Mouse (Mus musculus) ovary, postnatal 36 days (tissue): ENCODE data around the gene Scaper.

Experiments
- DNase-seq: peaks from one replicate; pipeline ENCODE4 v3.0.0; 2022; ENCODE audit warnings: low spot score, mixed read lengths

Scaper gene

DNA sequence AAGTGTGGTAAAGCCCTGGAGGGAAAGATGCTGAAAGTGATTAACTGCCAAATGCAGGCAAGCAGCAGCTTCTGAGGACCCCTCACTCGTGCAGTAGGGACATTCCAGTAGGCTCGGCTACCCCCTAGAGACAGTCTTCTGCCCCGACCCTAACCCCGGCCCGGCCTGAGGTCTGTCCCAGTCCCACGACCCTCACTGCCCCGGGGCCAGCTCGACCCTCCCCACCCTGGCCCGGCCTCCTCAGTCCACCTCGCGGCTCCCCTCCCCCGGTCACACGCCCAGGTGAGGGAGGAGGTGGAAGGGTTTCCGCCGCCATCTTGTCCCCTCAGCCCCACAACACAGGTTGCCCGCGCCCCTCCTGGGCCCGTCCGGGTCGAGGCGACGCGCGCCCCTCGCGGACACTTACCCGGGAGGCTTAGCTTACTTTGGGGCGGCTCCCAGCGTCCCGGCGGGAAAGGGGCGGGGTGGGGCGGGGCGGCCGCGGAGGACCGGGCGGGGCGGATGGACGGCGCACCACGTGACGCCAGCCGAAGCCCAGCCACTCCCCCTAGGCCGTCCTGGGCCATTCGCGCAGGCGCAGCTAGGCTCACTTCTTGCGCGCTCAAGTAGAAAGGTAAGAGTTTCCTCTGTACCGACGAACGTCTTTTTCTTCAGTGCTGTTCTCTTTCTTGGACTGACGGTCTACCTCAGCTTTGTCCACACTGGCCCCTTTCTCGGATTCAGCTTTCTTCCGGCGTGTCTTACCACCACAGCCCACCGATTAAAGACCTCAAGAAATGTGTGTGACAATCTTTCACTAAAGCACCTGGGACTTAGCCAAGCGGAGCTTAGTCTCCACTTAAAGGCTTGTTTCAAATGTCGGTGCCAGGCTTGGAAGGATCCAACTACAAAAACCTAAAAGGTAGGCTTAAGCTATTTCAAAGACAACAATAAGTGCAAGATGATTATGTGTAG is at the start of gene Scaper:
Gene Scaper, minus strand, starts transcription at position 456 of the 954 bp plus-strand sequence.
- peak; percentile 88 for DNase-seq

- no peak for DNase-seq
Observed at GRCm38 (mm10) chr9:55946819-55947218, 8.9 kb upstream of the Scaper start.

- no peak for DNase-seq
Observed at GRCm38 (mm10) chr9:55941356-55941755, 3.4 kb upstream of the Scaper start.

DNA sequence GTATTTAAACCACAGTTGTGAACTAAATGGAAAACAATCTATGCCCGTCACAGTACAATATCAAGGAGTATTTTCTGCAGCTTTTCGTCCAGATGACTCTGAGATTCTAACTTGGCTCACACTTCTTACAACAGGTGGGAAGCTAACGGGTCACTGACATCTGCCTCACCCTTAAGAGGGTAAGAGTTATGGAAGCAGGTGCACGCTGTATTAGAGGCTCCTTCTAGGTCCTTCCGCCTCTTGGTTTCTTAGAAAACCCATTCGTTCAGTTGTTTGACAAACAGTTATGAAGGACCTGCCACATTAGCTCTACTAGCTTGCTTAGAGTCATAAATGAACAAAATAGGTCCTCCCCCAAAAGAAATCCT is 683 bp upstream of the Scaper start:
- no peak for DNase-seq

GRCm38 (mm10) chr9:55937224-55937663 is 675 bp downstream of the Scaper start:
- no peak for DNase-seq

DNA sequence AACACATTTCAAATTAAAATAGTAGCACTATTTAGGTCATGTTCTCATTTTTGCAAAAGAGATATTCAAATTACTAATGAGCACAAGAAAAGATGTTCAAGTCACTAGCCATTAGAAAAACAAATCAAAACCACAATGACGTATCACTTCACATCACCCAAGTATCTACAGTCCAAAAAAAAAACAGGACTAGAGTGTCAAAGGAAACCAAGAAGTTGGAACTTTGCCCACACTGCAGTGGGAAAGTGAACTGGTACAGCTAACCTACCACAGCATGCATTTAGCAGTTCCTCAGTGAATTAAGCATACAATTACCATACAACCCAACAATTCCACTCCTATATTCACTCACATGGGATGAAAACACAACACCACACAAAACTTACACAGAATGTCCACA is 5.4 kb downstream of the Scaper start:
- DNase-seq = no peak

DNA sequence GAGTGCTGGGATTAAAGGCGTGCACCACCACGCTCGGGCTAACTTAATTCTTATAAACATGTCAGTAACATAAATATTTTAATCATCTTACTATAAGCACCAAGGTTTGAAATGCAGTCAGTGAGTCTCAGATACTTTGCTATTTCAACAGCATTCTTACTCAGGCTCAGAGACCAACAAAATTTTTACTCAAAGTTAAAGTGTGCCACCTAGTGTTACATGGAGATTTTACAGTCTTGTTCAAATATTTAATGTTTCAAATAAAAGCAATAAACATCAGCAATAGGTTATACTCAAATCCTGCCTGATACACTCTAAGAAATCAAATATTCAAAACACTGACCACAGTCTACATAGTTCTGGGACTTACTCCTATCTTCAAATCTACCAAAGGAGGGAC is 19.3 kb downstream of the Scaper start:
- DNase-seq = no peak

- DNase-seq = no peak
Observed at GRCm38 (mm10) chr9:55916751-55917150, 21.2 kb downstream of the Scaper start.

GRCm38 (mm10) chr9:55911481-55911880 is 26.4 kb downstream of the Scaper start:
- DNase-seq = no peak

DNA sequence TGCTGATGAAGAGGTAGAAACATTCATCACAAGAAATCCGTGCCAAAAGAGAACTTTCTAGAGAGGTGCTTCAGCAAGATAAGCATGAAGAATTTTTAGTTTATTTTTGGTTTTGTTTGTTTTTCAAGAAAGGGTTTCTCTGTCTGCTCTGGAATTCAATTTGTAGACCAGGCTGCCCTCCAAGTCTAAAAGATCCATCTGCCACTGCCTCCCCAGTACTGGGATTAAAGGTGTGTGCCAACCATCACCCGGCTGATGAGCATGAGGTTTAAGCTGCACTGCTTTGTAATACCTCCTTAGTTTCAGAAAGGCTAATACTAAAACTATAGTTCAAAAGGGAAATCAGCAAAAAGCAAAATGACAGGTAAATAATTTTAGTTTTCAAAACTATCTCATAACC is 35.0 kb downstream of the Scaper start:
- DNase-seq = no peak

DNA sequence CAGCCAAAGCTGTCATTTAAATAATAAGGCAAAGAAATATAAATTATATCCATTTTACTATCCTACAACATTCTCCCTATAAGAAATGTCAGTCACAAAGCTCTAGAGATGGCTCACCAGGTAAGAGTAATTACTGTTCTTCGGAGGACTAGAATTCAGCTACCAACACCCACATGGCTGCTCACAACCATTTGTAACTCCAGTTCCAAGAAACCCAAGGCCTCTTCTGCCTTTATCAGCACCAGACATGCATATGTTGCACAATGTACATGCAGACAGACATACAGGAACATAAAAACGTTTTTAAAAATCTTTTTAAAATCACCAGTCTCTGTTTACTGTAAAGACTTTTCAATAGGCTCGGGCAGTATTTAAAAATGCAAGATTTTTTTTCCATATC is 36.3 kb downstream of the Scaper start:
- no peak for DNase-seq

DNA sequence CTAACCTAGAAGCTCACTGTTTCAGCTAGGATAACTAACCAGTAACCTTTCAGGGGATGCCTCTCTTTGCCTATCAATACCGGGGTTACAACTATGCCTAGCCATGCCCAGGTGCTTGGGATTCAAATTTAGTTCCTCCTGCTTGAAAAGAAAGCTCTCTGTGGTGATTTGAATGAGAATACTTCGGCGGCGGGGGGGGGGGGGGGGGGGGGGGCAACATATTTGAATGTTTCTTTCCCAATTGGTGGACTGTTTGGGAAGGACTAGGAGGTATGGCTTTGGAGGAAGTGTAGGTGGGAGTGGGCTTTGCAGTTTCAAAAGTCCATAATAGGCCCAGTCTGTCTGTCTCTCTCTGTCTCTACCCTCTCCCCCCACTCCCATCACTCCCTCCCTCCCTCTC is 37.4 kb downstream of the Scaper start:
- DNase-seq = no peak

GRCm38 (mm10) chr9:55878066-55878465 is 59.9 kb downstream of the Scaper start:
- DNase-seq = no peak

GRCm38 (mm10) chr9:55789442-55789841 is 148.5 kb downstream of the Scaper start:
- no peak for DNase-seq

- DNase-seq = no peak
Observed at GRCm38 (mm10) chr9:55712016-55712415, 225.9 kb downstream of the Scaper start.

- no peak for DNase-seq
Observed at GRCm38 (mm10) chr9:55710553-55710952, 227.4 kb downstream of the Scaper start.

DNA sequence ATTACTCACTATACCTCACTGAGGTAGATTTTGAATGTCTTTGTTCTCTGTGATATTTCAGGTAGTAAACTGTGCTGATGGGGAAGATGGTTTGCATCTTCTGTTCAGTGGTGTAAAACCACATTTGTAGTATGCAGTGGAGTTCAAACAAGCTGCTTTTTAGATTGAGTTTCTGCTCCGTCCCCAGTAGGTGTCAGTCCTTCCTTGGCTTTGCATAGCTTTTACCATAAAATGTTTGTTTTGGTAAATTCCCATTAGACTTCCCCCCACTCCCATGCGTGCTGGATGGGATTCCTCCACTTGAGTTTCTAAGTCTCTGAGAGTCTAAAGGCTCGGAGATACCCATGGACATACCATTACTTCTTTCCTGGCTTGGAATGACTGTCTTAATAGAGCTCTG is 231.3 kb downstream of the Scaper start:
- DNase-seq = no peak

DNA sequence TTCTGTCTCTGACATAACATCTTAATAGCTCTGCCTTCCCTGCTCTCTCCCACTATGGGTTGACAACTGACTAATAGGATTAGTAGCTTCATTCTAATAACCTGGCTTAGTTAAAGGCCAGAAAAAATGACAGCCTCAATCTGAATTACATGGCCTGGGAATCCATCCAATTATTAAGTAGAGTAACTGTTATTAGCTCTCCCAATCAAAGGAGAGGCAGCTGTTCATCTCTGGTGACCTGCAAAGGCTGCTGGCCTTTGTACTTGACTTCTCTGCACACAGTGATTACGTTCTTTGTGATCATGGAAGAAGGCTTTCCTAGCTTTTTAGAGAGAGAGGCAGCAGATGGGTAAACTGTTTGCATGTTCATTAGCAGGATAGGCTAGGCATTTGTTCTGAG is 242.6 kb downstream of the Scaper start:
- no peak for DNase-seq

DNA sequence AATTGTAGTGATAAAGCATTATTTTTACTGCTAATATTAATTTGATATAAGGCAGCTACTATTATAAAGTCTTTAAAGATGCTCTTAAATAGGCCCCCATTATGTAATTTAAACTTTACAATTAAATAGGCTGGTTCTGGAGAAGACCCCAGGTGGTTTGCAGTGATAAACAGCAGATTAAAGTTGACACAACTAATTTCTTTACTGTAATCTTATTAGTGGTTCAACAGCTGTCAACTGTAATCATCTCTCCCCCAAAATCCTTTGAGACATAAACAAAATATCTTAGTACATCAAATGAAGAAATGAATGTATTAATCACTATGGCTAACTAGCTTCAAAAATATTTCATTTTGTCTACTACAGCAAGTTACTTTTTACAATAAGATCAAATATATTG is 260.8 kb downstream of the Scaper start:
- DNase-seq = no peak

DNA sequence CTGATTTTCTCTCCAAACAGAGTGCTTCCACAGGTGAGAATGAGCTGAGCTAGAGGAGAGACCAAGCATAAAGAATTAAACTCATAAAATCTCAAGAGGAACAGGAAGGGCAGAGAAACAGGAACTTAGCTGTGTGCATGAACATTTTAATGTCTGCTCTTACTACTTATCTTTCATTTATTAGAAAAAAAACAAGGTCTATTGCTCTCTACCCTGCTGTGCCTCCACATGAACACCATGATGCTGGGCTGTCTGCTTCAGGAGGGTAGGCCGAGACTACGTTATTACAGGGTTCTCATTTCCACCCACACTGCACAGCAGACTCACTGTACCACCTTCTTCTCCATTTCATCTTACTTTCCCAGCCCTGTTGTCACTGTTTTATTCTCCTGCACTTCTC is 291.5 kb downstream of the Scaper start:
- DNase-seq = no peak

GRCm38 (mm10) chr9:55626990-55627389 is 310.9 kb downstream of the Scaper start:
- no peak for DNase-seq

GRCm38 (mm10) chr9:55614711-55615110 is 323.2 kb downstream of the Scaper start:
- DNase-seq = no peak

DNA sequence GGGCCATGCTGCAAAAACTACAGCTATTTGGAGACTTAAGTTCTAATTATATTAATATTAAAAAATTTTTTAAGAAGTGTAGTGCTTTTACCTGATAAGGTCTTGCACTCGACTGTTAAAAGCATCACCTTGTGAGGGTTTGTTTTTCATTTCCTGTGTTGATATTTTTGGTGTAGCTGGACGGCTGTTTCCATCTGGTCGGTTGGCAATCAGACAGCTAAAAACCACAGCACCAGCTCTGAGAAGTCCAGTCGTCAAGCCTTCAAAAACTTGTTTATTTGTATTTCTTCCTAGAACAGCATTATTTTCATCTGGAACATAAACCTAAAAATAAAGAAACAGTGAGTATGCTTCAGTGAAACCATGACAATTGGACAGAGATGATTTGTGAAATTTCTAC is 328.2 kb downstream of the Scaper start:
- no peak for DNase-seq
